ENCODE assay signal across 9 mouse cellular contexts in the genomic region with DNA sequence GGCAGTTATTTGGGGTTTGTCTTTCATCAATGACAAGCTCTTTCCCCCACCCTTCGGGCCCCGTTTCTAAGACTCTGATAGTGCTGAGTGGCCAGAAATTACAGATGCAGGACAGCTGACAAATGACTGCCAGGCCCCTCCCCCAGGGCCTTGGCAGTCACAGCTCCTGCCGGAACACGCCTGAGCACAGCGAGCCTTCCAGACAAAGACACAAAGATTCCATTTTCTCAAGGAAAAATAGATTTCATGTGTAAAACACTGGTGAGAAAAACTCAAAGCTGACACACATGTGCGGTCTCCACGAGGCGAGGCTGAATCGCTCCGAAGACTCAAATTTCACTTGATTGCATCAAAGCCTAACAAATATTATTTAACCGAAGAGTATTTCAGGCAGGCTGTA.
A peak's percentile ranks its signal among the peaks of the same experiment; 100 is the strongest.
DNase-seq lines count a peak whose midpoint lies in the region; ATAC-seq lines count a peak whose summit lies in the region.
"Had no signal": no experiment of that assay in that cellular context is flagged by ENCODE, and none has a peak within 500 bp of the region (broad histone marks: within the 10 kb centered on the region; RNA-seq: fewer than 3 reads in every experiment).

No protein-coding gene starts in this region.

- H3K4me1 ChIP-seq in forebrain, embryonic 11.5 days (replicated peaks; ENCODE audit: control insufficient read depth, insufficient read depth, low read length) = peaks cover 9% of the 10 kb centered on the region; the same call in 1 of the 2 replicates
- peaks cover 35% of the 10 kb centered on the region for H3K4me1 ChIP-seq in heart, embryonic 16.5 days (ENCODE audit: control insufficient read depth, insufficient read depth, low read length)
- peaks cover 33% of the 10 kb centered on the region for H3K4me1 ChIP-seq in lung, embryonic 15.5 days

- peak; percentile 95 for ATAC-seq in forebrain, embryonic 11.5 days (replicated peaks; ENCODE audit: low FRiP score)
- peak; percentile 90 for ATAC-seq in heart, embryonic 16.5 days (replicated peaks; ENCODE audit: extremely low read depth, insufficient read depth, low FRiP score)
- peak; percentile 93 for ATAC-seq in lung, embryonic 15.5 days (ENCODE audit: borderline replicate concordance, extremely low read depth, low FRiP score, low TSS enrichment)

- no peaks in the 10 kb centered on the region for H3K9me3 ChIP-seq in forebrain, embryonic 11.5 days (ENCODE audit: control insufficient read depth, low read length)
- no peaks in the 10 kb centered on the region for H3K9me3 ChIP-seq in heart, embryonic 16.5 days (replicated peaks; ENCODE audit: control insufficient read depth, low read length)
- no peaks in the 10 kb centered on the region for H3K9me3 ChIP-seq in lung, embryonic 15.5 days

- no peak overlapping the region for H3K4me3 ChIP-seq in forebrain, embryonic 11.5 days (ENCODE audit: low read depth, low read length)
- peak overlapping the region; percentile 30; the same call in 1 of the 2 replicates for H3K4me3 ChIP-seq in heart, embryonic 16.5 days (ENCODE audit: low read length)
- H3K4me3 ChIP-seq in lung, embryonic 15.5 days = no peak overlapping the region
- H3K4me3 ChIP-seq: erythroblast, embryonic 14.5 days had no signal

- H3K4me2 ChIP-seq in forebrain, embryonic 11.5 days (ENCODE audit: low read depth, low read length, severe bottlenecking) = peak overlapping the region; percentile 15; the same call in 1 of the 2 replicates
- peak overlapping the region; percentile 52 for H3K4me2 ChIP-seq in heart, embryonic 16.5 days (ENCODE audit: low read depth, low read length)
- peak overlapping the region; percentile 38 for H3K4me2 ChIP-seq in lung, embryonic 15.5 days

- H3K27ac ChIP-seq in forebrain, embryonic 11.5 days (ENCODE audit: low read depth, low read length) = peak overlapping the region; percentile 92
- H3K27ac ChIP-seq in heart, embryonic 16.5 days (ENCODE audit: low read length) = peak overlapping the region; percentile 72
- peak overlapping the region; percentile 78 for H3K27ac ChIP-seq in lung, embryonic 15.5 days

- peak overlapping the region; percentile 35; the same call in 1 of the 2 replicates for H3K9ac ChIP-seq in forebrain, embryonic 11.5 days (ENCODE audit: low read length)
- H3K9ac ChIP-seq in heart, embryonic 16.5 days (ENCODE audit: low read length) = peak overlapping the region; percentile 29
- H3K9ac ChIP-seq in lung, embryonic 15.5 days = no peak overlapping the region

- peaks cover 6% of the 10 kb centered on the region; the same call in 1 of the 2 replicates for H3K36me3 ChIP-seq in forebrain, embryonic 11.5 days (ENCODE audit: control insufficient read depth, insufficient read depth, low read length)
- peaks cover 17% of the 10 kb centered on the region; the same call in 1 of the 2 replicates for H3K36me3 ChIP-seq in heart, embryonic 16.5 days (ENCODE audit: control insufficient read depth, insufficient read depth)
- H3K36me3 ChIP-seq in lung, embryonic 15.5 days = peaks cover 17% of the 10 kb centered on the region

- WGBS in forebrain, embryonic 11.5 days = 23% methylated on average over 11 of the region's 11 CpGs
- 42% methylated on average over 11 of the region's 11 CpGs for WGBS in heart, embryonic 16.5 days
- WGBS in lung, embryonic 15.5 days = 18% methylated on average over 11 of the region's 11 CpGs

- DNase-seq in ovary, adult 18-20 months (ENCODE audit: low spot score) = peak; percentile 39
- DNase-seq in ovary, postnatal 10 days (ENCODE audit: low spot score) = no peak
- peak; percentile 78 for DNase-seq in forebrain, embryonic 11.5 days (ENCODE audit: low spot score)
- DNase-seq in kidney, postnatal 10 days = peak; percentile 77
- DNase-seq in retina, embryonic 14.5 days (ENCODE audit: low spot score) = peak; percentile 70
- DNase-seq in spleen, postnatal 36 days (ENCODE audit: low spot score in 2 of 2) = no peak

- no peaks in the 10 kb centered on the region for H3K27me3 ChIP-seq in forebrain, embryonic 11.5 days (ENCODE audit: control insufficient read depth, insufficient read depth, low read length)
- no peaks in the 10 kb centered on the region for H3K27me3 ChIP-seq in heart, embryonic 16.5 days (ENCODE audit: control insufficient read depth, insufficient read depth, low read length)
- no peaks in the 10 kb centered on the region for H3K27me3 ChIP-seq in lung, embryonic 15.5 days

Comparison
In these comparisons a context has a peak if more than half of its experiments do, and no peak if none do; other contexts are left out.
1. DNase-seq: peak in ovary, adult 18-20 months (single experiment), forebrain, embryonic 11.5 days (single experiment), kidney, postnatal 10 days (single experiment) and retina, embryonic 14.5 days (single experiment); none in ovary, postnatal 10 days (single experiment) and spleen, postnatal 36 days (0 of 2).
2. Peak in every context shown above with its lines, with median percentiles within 50 percentile points of each other: ATAC-seq, H3K27ac ChIP-seq and H3K4me2 ChIP-seq.